In the genomic region with DNA sequence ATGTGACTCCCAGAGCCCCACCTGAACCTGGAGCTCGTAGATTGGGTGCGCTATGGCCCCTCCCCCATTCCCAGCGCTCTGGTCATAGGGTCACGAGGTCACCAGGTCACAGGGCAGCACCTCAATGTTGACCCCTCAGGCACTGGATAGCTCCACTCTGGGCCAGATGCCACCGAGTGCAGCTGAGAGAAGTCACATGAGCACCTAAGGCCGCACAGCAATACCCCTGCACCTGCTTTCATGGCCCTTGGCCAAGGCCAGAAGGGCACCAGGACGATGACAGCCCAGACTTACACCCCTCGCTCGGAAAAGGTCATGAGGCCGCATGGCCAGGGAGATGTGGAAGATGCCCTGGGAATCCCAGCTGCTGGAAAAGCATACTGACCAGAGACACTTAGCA, we compare ENCODE assay signal across 9 mouse cellular contexts. TPM values are rescaled to one million over a fixed set of nuclear protein-coding genes. Genes with fewer than 3 reads are reported as not detected.
DNase-seq lines count a peak whose midpoint lies in the region; ATAC-seq lines count a peak whose summit lies in the region.
"Had no signal": no experiment of that assay in that cellular context is flagged by ENCODE, and none has a peak within 500 bp of the region (broad histone marks: within the 10 kb centered on the region; RNA-seq: fewer than 3 reads in every experiment).

No protein-coding gene starts in this region.

- intact Hi-C loops in heart, postnatal 36 days (cut with DNase I): no loop called here

- peaks cover 11% of the 10 kb centered on the region for H3K27me3 ChIP-seq in heart, embryonic 14.5 days (ENCODE audit: control insufficient read depth, insufficient read depth, low read length)
- peaks cover 47% of the 10 kb centered on the region for H3K27me3 ChIP-seq in embryonic facial prominence, embryonic 12.5 days
- H3K27me3 ChIP-seq in intestine, embryonic 14.5 days (replicated peaks; ENCODE audit: control insufficient read depth, insufficient read depth, low read length): peaks cover 32% of the 10 kb centered on the region
- no peaks in the 10 kb centered on the region for H3K27me3 ChIP-seq in midbrain, embryonic 15.5 days (replicated peaks)

- 26% methylated on average over 10 of the region's 10 CpGs for WGBS in heart, embryonic 14.5 days
- WGBS in embryonic facial prominence, embryonic 12.5 days: 13% methylated on average over 10 of the region's 10 CpGs
- WGBS in intestine, embryonic 14.5 days: 24% methylated on average over 10 of the region's 10 CpGs
- 28% methylated on average over 10 of the region's 10 CpGs for WGBS in midbrain, embryonic 15.5 days

- peak overlapping the region; percentile 36 to 44; a peak in 2 of 4 replicates for H3K4me3 ChIP-seq in heart, embryonic 14.5 days (ENCODE audit: control insufficient read depth in 1 of 2, insufficient read depth in 1 of 2, low read depth in 1 of 2, low read length in 2 of 2)
- H3K4me3 ChIP-seq in embryonic facial prominence, embryonic 12.5 days: peak overlapping the region; percentile 27; the same call in 1 of the 2 replicates
- peak overlapping the region; percentile 25; the same call in 1 of the 2 replicates for H3K4me3 ChIP-seq in intestine, embryonic 14.5 days (ENCODE audit: low read depth, low read length)
- H3K4me3 ChIP-seq in midbrain, embryonic 15.5 days: peak overlapping the region; percentile 16

- DNase-seq in heart, postnatal 36 days: no peak
- DNase-seq in intestine, embryonic 14.5 days (ENCODE audit: low spot score): no peak
- no peak for DNase-seq in MN1 (ENCODE audit: low spot score)
- no peak for DNase-seq in urinary bladder, postnatal 36 days (ENCODE audit: low spot score in 2 of 2)

- no peak for ATAC-seq in heart, embryonic 14.5 days (ENCODE audit: insufficient number of reproducible peaks, insufficient read depth, low FRiP score, low read depth)
- no peak for ATAC-seq in embryonic facial prominence, embryonic 12.5 days (ENCODE audit: insufficient number of reproducible peaks, insufficient read depth, low FRiP score, low TSS enrichment)
- no peak for ATAC-seq in intestine, embryonic 14.5 days (replicated peaks; ENCODE audit: low FRiP score, low TSS enrichment, low read depth)
- no peak for ATAC-seq in midbrain, embryonic 15.5 days (replicated peaks)
- no peak for ATAC-seq in CD4-positive, CD25-positive, alpha-beta regulatory T cell, adult 4 months

- H3K36me3 ChIP-seq in heart, embryonic 14.5 days (ENCODE audit: control insufficient read depth, insufficient read depth, low read length): no peaks in the 10 kb centered on the region
- peaks cover 4% of the 10 kb centered on the region; the same call in 1 of the 2 replicates for H3K36me3 ChIP-seq in embryonic facial prominence, embryonic 12.5 days
- no peaks in the 10 kb centered on the region for H3K36me3 ChIP-seq in intestine, embryonic 14.5 days (ENCODE audit: control insufficient read depth, insufficient read depth, low read length)
- 0 out of 2 replicates have a peak, but pooled peaks cover under 1% of the 10 kb centered on the region for H3K36me3 ChIP-seq in midbrain, embryonic 15.5 days (replicated peaks)
- H3K36me3 ChIP-seq: G1E had no signal

- H3K27ac ChIP-seq in heart, embryonic 14.5 days (replicated peaks in 1 of 2; ENCODE audit: control insufficient read depth in 1 of 2, insufficient read depth in 1 of 2, low read depth in 2 of 2, low read length in 2 of 2): no peak overlapping the region
- no peak overlapping the region for H3K27ac ChIP-seq in embryonic facial prominence, embryonic 12.5 days
- H3K27ac ChIP-seq in intestine, embryonic 14.5 days (ENCODE audit: low read depth): no peak overlapping the region
- H3K27ac ChIP-seq in midbrain, embryonic 15.5 days: peak overlapping the region; percentile 88

- no peaks in the 10 kb centered on the region for H3K9me3 ChIP-seq in heart, embryonic 14.5 days (ENCODE audit: control insufficient read depth, low read length)
- H3K9me3 ChIP-seq in embryonic facial prominence, embryonic 12.5 days: no peaks in the 10 kb centered on the region
- no peaks in the 10 kb centered on the region for H3K9me3 ChIP-seq in intestine, embryonic 14.5 days (ENCODE audit: control insufficient read depth, low read length)
- no peaks in the 10 kb centered on the region for H3K9me3 ChIP-seq in midbrain, embryonic 15.5 days

- peak overlapping the region; percentile 75 for H3K4me2 ChIP-seq in heart, embryonic 14.5 days (ENCODE audit: low read length)
- peak overlapping the region; percentile 51 for H3K4me2 ChIP-seq in embryonic facial prominence, embryonic 12.5 days (replicated peaks)
- H3K4me2 ChIP-seq in intestine, embryonic 14.5 days (ENCODE audit: low read length): peak overlapping the region; percentile 51
- H3K4me2 ChIP-seq in midbrain, embryonic 15.5 days: peak overlapping the region; percentile 42

- peak overlapping the region; percentile 69; the same call in 1 of the 2 replicates for H3K9ac ChIP-seq in heart, embryonic 14.5 days (ENCODE audit: low read length)
- no peak overlapping the region for H3K9ac ChIP-seq in embryonic facial prominence, embryonic 12.5 days
- H3K9ac ChIP-seq in intestine, embryonic 14.5 days (ENCODE audit: low read length): peak overlapping the region; percentile 27; the same call in 1 of the 2 replicates
- no peak overlapping the region for H3K9ac ChIP-seq in midbrain, embryonic 15.5 days

- peaks cover 53 to 68% of the 10 kb centered on the region in 2 experiments for H3K4me1 ChIP-seq in heart, embryonic 14.5 days (ENCODE audit: control insufficient read depth in 2 of 2, insufficient read depth in 2 of 2, low read length in 2 of 2)
- H3K4me1 ChIP-seq in embryonic facial prominence, embryonic 12.5 days: peaks cover 86% of the 10 kb centered on the region
- H3K4me1 ChIP-seq in intestine, embryonic 14.5 days (replicated peaks; ENCODE audit: control insufficient read depth, insufficient read depth, low read length): peaks cover 76% of the 10 kb centered on the region
- H3K4me1 ChIP-seq in midbrain, embryonic 15.5 days: peaks cover 84% of the 10 kb centered on the region

RNA-seq across cellular contexts. Expression of gene Ptprs, which starts 5.7 kb away (rescaled TPM):
- polyA plus RNA-seq in heart, embryonic 14.5 days (2014; fragmentation: Nextera tagmentation; extraction: Ambion mirVana): 51.4 and 60.1 TPM in 2 replicates
- total RNA-seq in heart, postnatal 36 days (2021): 10 to 100 TPM; 45.8 to 47.7 TPM
- 158 and 167 TPM in 2 replicates for polyA plus RNA-seq in embryonic facial prominence, embryonic 12.5 days (2016; fragmentation: Nextera tagmentation; extraction: Ambion mirVana)
- polyA plus RNA-seq in intestine, embryonic 14.5 days (2014; fragmentation: Nextera tagmentation; extraction: Ambion mirVana): 94.4 and 99.6 TPM in 2 replicates
- 339 and 349 TPM in 2 replicates for polyA plus RNA-seq in midbrain, embryonic 15.5 days (2015; fragmentation: Nextera tagmentation; extraction: Ambion mirVana)
- 1 to 10 TPM; 5.5 to 8.9 TPM for polyA plus RNA-seq in CD4-positive, CD25-positive, alpha-beta regulatory T cell, adult 4 months (2017; shearing (Covaris generic))

RNA-seq across cellular contexts. Expression of gene Znrf4, which starts 41.7 kb away (rescaled TPM):
- not detected in 2 replicates for polyA plus RNA-seq in heart, embryonic 14.5 days (2014; fragmentation: Nextera tagmentation; extraction: Ambion mirVana)
- not detected for total RNA-seq in heart, postnatal 36 days (2021)
- polyA plus RNA-seq in embryonic facial prominence, embryonic 12.5 days (2016; fragmentation: Nextera tagmentation; extraction: Ambion mirVana): not detected in 2 replicates
- not detected in 2 replicates for polyA plus RNA-seq in intestine, embryonic 14.5 days (2014; fragmentation: Nextera tagmentation; extraction: Ambion mirVana)
- not detected in 2 replicates for polyA plus RNA-seq in midbrain, embryonic 15.5 days (2015; fragmentation: Nextera tagmentation; extraction: Ambion mirVana)
- polyA plus RNA-seq in CD4-positive, CD25-positive, alpha-beta regulatory T cell, adult 4 months (2017; shearing (Covaris generic)): not detected
- total RNA-seq: G1E had no signal
- polyA plus RNA-seq: G1E had no signal

Comparison
In these comparisons a context has a peak if more than half of its experiments do, and no peak if none do; other contexts are left out.
1. H3K9ac ChIP-seq: peak in heart, embryonic 14.5 days (single experiment) and intestine, embryonic 14.5 days (single experiment); none in embryonic facial prominence, embryonic 12.5 days (single experiment) and midbrain, embryonic 15.5 days (single experiment).
2. Peak in every context shown above with its lines, with median percentiles within 50 percentile points of each other: H3K4me2 ChIP-seq and H3K4me3 ChIP-seq.